Mouse (Mus musculus) megakaryocyte, adult 5-6 weeks (primary cell): ENCODE results near the gene Hand1. TPM values are rescaled to one million over a fixed set of nuclear protein-coding genes. Genes with fewer than 3 reads are reported as not detected.

Source experiments
- ATAC-seq: 2 replicates; pipeline ENCODE4 v1.8.0; 2016; ENCODE audit warnings: mild to moderate bottlenecking, inconsistent platforms; ENCODE audit not compliant: poor library complexity, severe bottlenecking
- total RNA-seq, 2 experiments: library from RNA; stranded (forward) in 1 of 2; stranded (reverse) in 1 of 2; fragments of 153-499, 151-499 nt in 1 of 2; fragments of 221-1000, 200-1000 nt in 1 of 2; gene quantifications; 2 replicates each; pipeline versions ENCODE4 v1.2.3 to v1.2.4; 2015 to 2017

Hand1 gene
- total RNA-seq, 2 experiments from 2014 or later = not detected

DNA sequence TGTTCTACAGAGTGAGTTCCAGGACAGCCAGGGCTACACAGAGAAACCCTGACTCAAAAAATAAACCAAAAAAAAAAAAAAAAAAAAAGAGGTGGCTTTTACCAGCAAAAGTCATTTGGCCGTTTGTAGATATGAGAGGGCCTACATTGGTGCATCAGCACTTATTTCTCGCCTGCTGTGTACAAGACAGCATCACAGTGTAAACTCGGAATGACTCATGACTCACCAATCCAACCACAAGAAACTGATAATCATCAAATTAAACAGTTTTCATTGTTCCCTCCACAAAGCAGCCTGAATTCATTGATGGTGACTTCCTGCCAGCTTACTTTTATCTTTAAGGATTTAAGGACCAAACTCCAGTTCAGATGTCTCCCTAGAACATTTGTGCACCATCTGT is 27.6 kb downstream of the Hand1 start:
- no peak for ATAC-seq

DNA sequence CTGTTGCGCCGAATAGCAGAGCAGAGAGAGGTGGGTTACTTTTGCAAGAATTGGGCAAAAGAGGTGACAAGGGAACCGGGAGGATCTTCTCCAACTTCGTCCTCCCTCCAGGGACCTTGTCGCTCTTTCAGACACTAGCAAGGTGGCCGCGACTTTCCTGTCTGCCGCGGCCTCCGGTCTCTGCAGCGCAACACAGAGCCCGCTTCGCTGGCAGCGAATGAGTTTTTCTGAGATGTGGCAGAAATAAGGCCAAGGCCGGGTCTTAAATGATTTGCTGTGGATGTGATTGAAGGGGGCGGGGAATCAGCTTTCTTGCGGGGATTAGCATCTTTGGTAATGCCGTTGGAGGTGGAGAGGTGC is 30.1 kb downstream of the Hand1 start:
- ATAC-seq = no peak

DNA sequence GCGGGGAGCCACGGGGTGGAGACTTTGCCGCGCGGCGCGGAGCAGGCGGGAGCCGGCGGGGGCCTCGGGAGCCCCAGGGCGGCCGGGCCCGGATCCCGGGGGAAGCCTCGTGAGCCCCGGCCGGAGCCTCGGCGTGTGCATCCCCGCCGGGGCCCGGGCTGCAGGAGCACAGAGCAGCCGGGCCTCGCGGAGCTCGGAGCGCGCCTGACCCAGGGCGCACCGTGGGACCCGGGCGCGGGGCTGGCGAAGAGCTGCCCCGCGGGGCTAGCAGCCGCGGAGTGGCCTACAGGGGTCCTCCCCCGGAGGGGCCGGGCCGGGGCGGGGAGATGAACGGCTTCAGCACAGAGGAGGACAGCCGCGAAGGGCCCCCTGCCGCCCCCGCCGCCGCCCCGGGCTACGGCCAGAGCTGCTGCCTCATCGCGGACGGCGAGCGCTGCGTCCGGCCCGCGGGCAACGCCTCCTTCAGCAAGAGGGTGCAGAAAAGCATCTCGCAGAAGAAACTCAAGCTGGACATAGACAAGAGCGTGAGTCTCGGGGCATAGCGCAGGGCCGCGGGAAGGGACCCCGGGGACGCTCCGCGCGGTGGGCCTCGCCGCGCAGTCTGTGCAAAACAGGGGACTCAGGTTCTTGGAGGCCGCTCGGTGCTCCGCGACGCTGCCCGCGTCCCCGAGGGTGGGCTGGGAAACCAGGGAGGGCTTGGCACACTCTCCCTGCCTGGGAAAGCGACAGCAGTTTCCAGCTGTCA is 30.7 kb downstream of the Hand1 start:
- ATAC-seq = no peak; the same call in 1 of the 2 replicates

DNA sequence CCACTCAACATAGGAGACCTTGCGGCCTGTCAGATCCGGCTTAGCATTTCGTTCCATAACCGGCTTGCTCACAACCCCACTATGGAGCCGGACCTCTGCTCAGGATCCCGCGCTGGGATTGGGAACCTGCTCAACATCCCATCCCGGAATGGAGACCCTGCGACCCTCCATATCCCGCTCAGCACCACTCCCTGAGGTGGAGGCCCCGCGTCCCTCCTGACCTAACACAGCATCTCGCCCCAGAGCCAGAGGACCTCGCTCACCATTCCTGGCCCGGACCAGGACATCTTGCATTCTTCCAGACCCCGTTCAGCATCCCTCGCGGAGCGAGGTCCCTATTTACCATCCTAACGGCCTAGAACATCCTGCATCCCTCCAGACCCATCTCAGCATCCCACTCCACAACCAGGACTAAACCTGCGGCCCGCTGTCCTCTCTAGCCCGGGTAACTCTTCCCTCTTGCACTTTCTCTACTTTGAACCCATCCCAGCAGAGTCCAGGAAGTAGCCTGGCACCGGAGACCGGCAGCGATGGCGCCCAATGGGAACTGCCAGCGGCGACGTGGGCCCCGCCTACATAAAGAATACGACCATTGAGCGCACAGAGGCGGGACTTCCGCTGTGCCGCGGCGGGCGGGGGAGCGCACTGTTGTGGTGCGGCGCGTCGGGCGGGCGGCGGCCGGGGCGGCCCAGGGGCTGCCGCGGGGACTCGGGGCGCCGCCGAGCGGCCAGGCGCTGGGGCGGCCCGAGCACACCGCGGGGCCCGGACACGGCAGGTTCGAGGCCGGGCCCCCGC is 31.4 kb downstream of the Hand1 start, which contains the start of gene Sap30l:
Gene Sap30l (plus strand): TSS at position 667 of the 795 bp plus-strand sequence.
- ATAC-seq = peak; percentile 99

DNA sequence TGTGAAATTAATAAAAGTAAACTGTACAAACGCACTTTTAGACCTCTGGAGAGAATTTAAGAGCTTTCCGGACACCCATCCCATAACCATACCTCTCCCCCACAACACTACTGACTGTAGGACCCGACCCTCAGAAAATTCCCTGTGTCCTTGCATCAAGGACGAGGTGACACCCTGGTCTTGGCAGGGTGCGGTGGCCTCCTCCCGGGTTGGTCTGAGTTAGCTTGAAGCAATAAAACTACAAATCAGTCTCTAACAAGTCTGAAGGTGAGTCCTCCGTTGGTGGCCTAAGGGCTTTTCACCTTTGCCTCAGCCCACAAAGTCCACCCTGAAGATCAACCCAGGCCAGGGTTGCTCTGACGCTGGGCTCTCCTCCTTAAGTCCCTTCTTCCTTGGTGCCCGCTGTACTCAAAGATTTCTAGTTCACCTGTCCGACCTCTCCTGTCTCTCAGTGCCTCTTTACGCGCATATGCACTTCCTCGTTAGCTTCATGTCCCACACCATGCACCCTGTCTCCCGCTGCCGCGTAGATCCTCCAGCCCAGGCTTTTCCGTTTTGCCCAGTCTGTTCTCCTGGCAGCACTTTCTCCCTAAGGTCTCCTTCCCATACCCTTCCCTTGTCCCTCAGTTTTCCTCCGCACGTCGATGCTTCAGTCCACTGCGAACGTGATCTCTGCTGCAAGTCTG is 32.2 kb downstream of the Hand1 start:
- peak; percentile 22 for ATAC-seq

DNA sequence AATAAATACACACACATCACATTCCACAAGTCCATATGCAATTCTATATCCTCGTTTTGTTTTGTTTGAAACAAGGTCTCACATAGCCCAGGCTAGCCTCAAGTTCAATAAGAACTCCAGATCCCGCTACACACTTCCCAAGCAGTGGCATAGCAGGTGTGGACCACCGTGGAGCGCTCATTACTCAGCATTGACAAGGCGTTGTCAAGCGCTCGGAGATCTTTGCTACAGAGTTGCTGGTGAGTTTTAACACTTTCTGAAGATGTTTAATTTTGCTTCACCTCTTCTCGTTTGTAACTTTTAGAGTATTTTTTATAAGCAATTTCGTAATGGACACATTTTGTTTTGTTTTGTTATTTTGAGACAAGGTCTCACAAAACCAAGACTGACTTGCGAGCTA is 33.2 kb downstream of the Hand1 start:
- no peak for ATAC-seq

DNA sequence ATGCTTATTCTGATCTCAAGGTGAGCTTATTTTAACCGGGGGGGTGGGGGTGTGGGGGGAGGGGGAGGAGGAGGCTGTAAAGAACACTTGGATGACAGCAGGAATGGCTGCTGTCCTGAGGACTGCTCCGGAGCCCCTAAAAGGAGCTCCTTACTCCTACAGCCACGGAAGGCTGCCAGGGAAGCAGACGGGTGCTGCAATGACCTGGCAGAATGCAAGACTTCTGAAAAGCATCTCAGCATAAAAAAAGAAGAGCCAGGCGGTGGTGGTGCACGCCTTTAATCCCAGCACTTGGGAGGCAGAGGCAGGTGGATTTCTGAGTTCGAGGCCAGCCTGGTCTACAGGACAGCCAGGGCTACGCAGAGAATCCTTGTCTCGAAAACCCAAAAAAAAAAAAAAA is 34.8 kb downstream of the Hand1 start:
- ATAC-seq = no peak

DNA sequence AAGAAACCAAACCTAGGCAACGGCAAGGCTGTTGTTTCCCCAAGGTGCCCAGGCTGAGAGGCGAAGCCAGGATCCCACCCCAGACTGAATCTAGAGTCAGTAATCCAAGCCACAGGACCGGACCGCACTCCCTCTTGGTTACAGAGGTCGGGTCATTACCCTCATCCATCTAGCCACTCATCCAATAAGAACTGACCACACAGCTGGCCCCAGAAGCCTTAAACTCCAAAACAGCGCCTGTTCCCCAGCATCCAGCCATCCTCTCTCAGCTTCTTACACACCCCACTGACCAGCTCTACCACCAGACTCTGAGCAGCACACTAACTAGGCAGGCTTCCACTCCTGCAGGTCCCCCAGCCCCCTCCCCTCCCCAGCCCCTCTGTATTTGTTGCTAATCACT is 37.5 kb downstream of the Hand1 start:
- ATAC-seq = no peak

DNA sequence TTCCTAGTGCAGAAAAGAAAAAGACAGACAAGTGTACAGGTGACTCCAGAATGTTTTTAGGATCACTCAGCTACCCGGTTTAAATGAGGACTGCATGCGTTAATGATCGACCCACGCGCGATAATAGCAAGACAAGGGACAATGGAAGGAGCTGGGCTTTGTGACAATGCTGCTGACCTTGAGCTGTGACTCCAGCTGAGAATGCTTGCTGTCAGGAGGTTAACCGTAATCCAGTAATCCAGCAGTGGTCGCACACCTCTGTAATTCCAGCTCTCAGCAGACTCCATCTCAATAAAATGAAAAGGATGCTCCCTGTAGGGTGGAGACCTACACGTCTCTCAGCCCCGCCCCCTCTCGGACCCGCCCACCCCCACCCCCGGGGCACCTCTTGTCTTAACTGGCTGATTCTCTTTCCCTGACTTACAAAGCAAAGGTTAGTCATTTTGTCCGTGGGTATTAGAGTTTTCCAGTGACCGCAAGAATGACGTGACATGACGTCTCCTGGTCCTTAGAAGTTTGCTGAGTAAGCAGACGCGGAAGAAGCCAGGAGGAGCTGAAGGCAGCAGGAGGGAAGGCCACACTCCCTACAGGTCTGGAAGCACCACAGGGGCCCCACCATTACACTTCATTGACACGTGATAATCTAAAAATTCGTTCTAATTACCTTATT is 41.6 kb downstream of the Hand1 start:
- peak; percentile 40 for ATAC-seq

DNA sequence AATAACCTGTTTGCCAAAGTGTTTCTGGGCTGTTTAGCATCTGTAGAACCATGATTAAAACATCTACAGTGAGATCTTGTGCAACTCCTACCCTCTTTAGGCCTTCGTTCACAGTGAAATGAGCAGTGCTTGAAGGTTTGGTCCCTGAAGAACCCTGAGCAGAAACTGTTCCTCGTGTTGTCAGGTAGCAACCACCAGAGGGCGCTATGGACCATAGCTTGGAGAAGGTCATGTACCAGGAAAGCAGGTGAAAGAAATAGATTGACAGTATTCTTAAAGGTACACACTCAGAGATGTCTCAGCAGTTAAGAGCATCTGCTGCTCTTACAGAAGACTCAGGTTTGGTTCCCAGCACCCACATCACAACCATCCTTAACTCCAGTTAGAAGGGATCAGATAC is 44.7 kb downstream of the Hand1 start:
- ATAC-seq = peak; percentile 74

DNA sequence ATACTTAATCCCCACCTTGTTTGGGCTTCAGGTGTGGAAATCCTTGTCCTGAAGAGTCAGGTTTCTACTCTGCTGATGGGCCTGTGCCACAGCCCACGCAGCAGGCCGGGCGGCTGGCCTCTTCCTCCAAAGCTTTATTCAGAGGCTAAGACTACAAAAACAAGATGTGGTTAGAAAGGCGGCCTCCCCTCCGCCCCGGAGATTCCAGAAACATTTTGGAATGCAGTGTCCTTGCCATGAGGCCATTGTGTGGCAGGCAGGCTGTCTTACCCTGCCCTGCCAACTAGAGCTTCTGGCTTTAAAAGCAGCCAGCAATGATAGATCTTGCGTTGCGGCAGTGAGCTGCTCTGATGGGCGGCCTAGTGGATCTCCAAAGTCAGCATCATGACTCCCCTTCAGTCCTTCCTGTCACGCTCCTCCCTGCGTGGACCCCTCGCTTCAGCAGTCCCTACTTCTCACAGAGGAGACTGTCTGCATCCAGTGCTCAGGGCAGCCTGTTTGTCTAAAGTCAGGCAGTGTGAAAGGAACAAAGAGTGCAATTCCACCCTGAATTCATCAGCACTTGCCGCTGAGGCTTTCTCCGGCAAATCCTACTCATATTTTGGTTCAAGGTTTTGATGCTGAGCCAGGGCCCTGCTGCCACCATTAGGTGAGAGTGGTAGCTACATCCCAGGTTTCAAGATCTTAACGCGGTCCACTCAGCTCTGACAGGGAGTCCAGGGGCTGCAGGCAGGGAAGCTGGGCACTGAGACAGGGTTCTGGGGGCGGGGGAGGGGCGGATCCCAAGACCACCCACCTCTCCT is 45.8 kb downstream of the Hand1 start:
- ATAC-seq = no peak

DNA sequence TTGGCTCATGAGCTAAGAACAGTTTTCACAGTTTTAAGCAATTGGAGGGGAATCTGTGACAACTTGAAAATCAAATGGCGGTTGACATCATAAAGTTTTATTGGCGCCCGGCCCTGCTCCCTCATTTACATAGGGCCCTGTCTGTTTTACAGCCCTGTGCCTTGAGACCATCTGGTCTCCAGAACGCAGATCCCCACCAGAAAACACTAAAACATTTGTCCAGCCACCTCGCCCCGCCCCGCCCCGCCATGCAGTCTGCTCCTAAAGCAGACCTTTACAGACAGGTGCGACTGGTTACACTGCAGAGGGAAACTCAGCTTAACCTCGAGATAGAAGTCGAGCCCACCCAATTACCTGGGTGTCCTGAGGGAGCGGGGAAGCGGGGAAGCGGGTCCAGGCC is 52.8 kb downstream of the Hand1 start:
- no peak for ATAC-seq

Other genes starting within 250 kb of the Hand1 start
- gene Galnt10, start 187.4 kb downstream of the Hand1 start, total RNA-seq (2015) = 14.6 and 16.6 TPM in 2 replicates
- gene Galnt10, start 187.4 kb downstream of the Hand1 start, total RNA-seq (2017) = 22.2 and 28.7 TPM in 2 replicates
- gene Sap30l, start 31.2 kb downstream of the Hand1 start, total RNA-seq (2015) = 23.2 and 25.0 TPM in 2 replicates
- 17.1 and 18.6 TPM in 2 replicates for gene Sap30l, start 31.2 kb downstream of the Hand1 start, total RNA-seq (2017)
- 62.3 and 65.1 TPM in 2 replicates for gene Larp1, start 176.2 kb upstream of the Hand1 start, total RNA-seq (2015)
- gene Larp1, start 176.2 kb upstream of the Hand1 start, total RNA-seq (2017) = 29.8 and 38.1 TPM in 2 replicates